ENCODE assay signal across 19 mouse cellular contexts in genomic region chr5:75398820-75399219, GRCm38 (mm10).
"Had no signal": no experiment of that assay in that cellular context is flagged by ENCODE, and none has a peak within 500 bp of the region (broad histone marks: within the 10 kb centered on the region; RNA-seq: fewer than 3 reads in every experiment).

No protein-coding gene starts in this region.

- DNase-seq: liver, postnatal 0 days; lung, adult 2 months; lung, postnatal 14 days; lung, postnatal 36 days; retina, postnatal 1 day; right cerebral cortex, adult 18-20 months; right cerebral cortex, postnatal 25 days; right cerebral cortex, postnatal 4 days; spleen, adult 18-20 months; thymus, adult 18-20 months; thymus, postnatal 14 days; thymus, postnatal 36 days had no signal

- H3K4me3 ChIP-seq: liver, embryonic 15.5 days; lung, embryonic 15.5 days; megakaryocyte, embryonic 14.5 days; midbrain, embryonic 13.5 days; midbrain, embryonic 15.5 days; neural tube, embryonic 12.5 days had no signal

- H3K36me3 ChIP-seq: liver, embryonic 15.5 days; lung, embryonic 15.5 days; midbrain, embryonic 13.5 days; midbrain, embryonic 15.5 days; neural tube, embryonic 12.5 days had no signal

- H3K4me1 ChIP-seq: megakaryocyte, embryonic 14.5 days; neural tube, embryonic 12.5 days had no signal

- H3K27ac ChIP-seq: liver, embryonic 15.5 days; lung, embryonic 15.5 days; macrophage; midbrain, embryonic 13.5 days; midbrain, embryonic 15.5 days; neural tube, embryonic 12.5 days had no signal

- H3K27me3 ChIP-seq: liver, embryonic 15.5 days; lung, embryonic 15.5 days; midbrain, embryonic 15.5 days; neural tube, embryonic 12.5 days had no signal
